Mouse (Mus musculus) neural tube, embryonic 15.5 days (tissue): Measurements from ENCODE around the gene BC080695. TPM values are rescaled to one million over a fixed set of nuclear protein-coding genes. Genes with fewer than 3 reads are reported as not detected.
"Not testable (repeated sequence)": the region's sequence is repeated elsewhere in the genome, so short reads cannot be mapped to it uniquely, and the experiment has no call there.

Source experiments
- ATAC-seq: fragments of 200-750 bp; cut with Nextera tagmentation; 2 replicates; pipeline ENCODE4 v1.8.0; 2017; ENCODE audit warnings: mild to moderate bottlenecking, moderate TSS enrichment, moderate library complexity; ENCODE audit not compliant: low FRiP score
- H3K27ac ChIP-seq: fragments of 300-500 bp; sonication (generic); replicated peaks from 2 replicates; pipeline ENCODE4 v1.5.1; 2015; ENCODE audit warnings: mild to moderate bottlenecking, inconsistent platforms
- H3K27me3 ChIP-seq: fragments of 300-500 bp; sonication (generic); replicated peaks from 2 replicates; pipeline ENCODE4 v1.6.1; 2015; ENCODE audit warnings: inconsistent platforms
- H3K36me3 ChIP-seq: fragments of 300-500 bp; sonication (generic); 2 replicates; pipeline ENCODE4 v1.6.1; 2015; ENCODE audit warnings: inconsistent platforms
- H3K4me1 ChIP-seq: fragments of 300-500 bp; sonication (generic); 2 replicates; pipeline ENCODE4 v1.6.1; 2015; ENCODE audit warnings: inconsistent platforms
- H3K4me2 ChIP-seq: fragments of 300-500 bp; sonication (generic); 2 replicates; pipeline ENCODE4 v1.6.1; 2015; ENCODE audit warnings: inconsistent platforms, mild to moderate bottlenecking, moderate library complexity
- H3K4me3 ChIP-seq: fragments of 300-500 bp; sonication (generic); replicated peaks from 2 replicates; pipeline ENCODE4 v1.5.1; 2015; ENCODE audit warnings: mild to moderate bottlenecking, inconsistent platforms
- H3K9ac ChIP-seq: fragments of 300-500 bp; sonication (generic); replicated peaks from 2 replicates; pipeline ENCODE4 v1.6.1; 2015; ENCODE audit warnings: mild to moderate bottlenecking, inconsistent platforms
- H3K9me3 ChIP-seq: fragments of 300-500 bp; sonication (generic); replicated peaks from 2 replicates; pipeline ENCODE4 v1.6.1; 2016; ENCODE audit warnings: inconsistent platforms
- WGBS: fragments of 180-500 bp; shearing (Covaris S2); methylation state at CpG from one replicate; pipeline ENCODE4 v1.1.7; 2015; ENCODE audit warnings: mixed read lengths; 5-methylcytosine and 5-hydroxymethylcytosine counted together
- polyA plus RNA-seq: library from polyadenylated mRNA; unstranded; fragments of >200 nt; fragmentation: Nextera tagmentation; extraction: Ambion mirVana; gene quantifications from 2 replicates; pipeline ENCODE4 v1.2.1, GENCODE M21; 2015

Gene BC080695
- not detected in 2 replicates for polyA plus RNA-seq

GRCm38 (mm10) chr4:143551400-143551799, at the start of gene BC080695, which contains the start of gene Gm13057:
Gene BC080695, plus strand, starts transcription at chr4:143551700.
Gene Gm13057, plus strand, starts transcription at chr4:143551709.
- no CpG with 5 or more reads among the region's 3 CpGs for WGBS
- not testable (repeated sequence) for H3K27ac ChIP-seq, ATAC-seq, H3K4me1 ChIP-seq, H3K9me3 ChIP-seq, H3K9ac ChIP-seq, H3K36me3 ChIP-seq, H3K27me3 ChIP-seq, H3K4me2 ChIP-seq, H3K4me3 ChIP-seq

DNA sequence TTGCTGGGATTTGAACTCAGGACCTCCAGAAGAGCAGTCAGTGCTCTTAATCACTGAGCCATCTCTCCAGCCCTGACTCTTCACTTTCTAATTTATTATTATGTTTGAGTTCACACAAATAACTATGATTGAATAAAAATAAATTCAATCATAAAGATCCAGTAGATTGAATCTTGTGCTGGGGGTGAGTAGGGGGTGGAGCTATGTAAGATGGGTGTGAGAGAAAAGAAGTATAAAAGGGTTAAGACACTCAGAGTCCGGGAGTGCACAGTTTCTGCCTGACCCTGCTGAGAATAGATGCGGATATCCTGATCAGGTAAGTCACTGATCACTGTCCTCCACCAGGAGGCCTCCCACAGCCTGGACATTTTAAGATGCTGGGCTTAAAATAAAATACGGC, 40.5 kb upstream of the BC080695 start, which contains the start of gene Gm13043:
Gene Gm13043, plus strand, starts transcription at position 301 of the 400 bp plus-strand sequence.
- no peaks in the 10 kb centered on the region for H3K27me3 ChIP-seq
- H3K27ac ChIP-seq, result no peak within 1 kb of the TSS
- H3K9me3 ChIP-seq, result no peaks in the 10 kb centered on the region
- H3K4me2 ChIP-seq, result no peak within 1 kb of the TSS
- H3K4me3 ChIP-seq, result no peak within 1 kb of the TSS
- H3K4me1 ChIP-seq, result no peaks in the 10 kb centered on the region
- no peak within 1 kb of the TSS for H3K9ac ChIP-seq
- H3K36me3 ChIP-seq, result no peaks in the 10 kb centered on the region
- 83% methylated on average over 3 of the region's 3 CpGs for WGBS
- no peak for ATAC-seq

- H3K4me1 ChIP-seq, ATAC-seq, H3K9me3 ChIP-seq, H3K4me2 ChIP-seq, H3K27ac ChIP-seq, H3K9ac ChIP-seq, H3K27me3 ChIP-seq, H3K36me3 ChIP-seq, H3K4me3 ChIP-seq: not testable (repeated sequence)
- no CpG with 5 or more reads among the region's 3 CpGs for WGBS
Observed at GRCm38 (mm10) chr4:143535654-143536053, 15.8 kb upstream of the BC080695 start, which contains the start of gene Gm13040. Gene Gm13040, plus strand, starts transcription at chr4:143535954.

DNA sequence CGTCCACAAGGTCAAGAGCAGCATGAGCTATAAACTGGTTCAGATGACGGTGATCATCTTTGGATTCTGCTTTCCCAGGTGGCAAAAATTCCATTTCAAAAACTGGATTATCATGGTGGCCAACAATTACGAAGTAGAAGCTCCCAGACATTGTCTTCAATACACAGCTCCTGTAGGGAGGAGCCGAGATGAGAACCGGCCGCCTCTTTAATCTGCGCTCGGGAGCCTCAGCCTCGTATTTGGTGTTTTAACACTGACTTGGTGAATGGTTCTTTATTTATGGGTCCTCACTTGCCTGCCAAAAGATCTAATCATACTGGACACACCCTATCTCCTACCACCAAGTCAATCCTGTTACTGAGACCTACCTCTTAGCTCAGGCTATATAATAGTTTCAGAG, 60.4 kb downstream of the BC080695 start:
- not testable (repeated sequence) for H3K9ac ChIP-seq, H3K27ac ChIP-seq, H3K9me3 ChIP-seq, H3K27me3 ChIP-seq, H3K4me3 ChIP-seq, H3K4me2 ChIP-seq, ATAC-seq, H3K36me3 ChIP-seq, H3K4me1 ChIP-seq
- 85% methylated on average over 9 of the region's 9 CpGs for WGBS

DNA sequence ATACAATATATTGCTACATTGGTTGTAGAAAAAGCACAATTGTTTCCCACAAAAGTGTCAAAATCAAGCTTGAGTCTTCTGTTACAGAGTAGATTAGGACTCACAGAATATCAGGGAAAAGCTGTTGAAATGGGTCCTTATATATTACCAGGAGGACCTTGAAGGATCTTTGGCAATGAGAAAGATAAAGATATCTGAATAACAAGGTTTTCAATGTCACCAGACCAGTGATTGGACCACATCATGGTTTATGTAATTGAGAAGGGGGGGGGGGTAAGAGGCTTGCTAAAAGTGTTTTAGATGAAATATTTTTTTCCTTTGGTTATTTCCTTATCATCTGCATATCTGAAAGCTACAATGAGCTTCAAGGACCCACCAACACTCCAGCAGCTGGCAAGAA, 63.2 kb downstream of the BC080695 start, which contains the start of gene Gm13083:
Gene Gm13083, plus strand, starts transcription at position 301 of the 400 bp plus-strand sequence.
- not testable (repeated sequence) for H3K4me2 ChIP-seq, H3K9ac ChIP-seq, H3K9me3 ChIP-seq, H3K27ac ChIP-seq, H3K27me3 ChIP-seq, ATAC-seq, H3K4me1 ChIP-seq, H3K4me3 ChIP-seq, H3K36me3 ChIP-seq

GRCm38 (mm10) chr4:143618101-143618500, 66.6 kb downstream of the BC080695 start:
- not testable (repeated sequence) for H3K9ac ChIP-seq, H3K36me3 ChIP-seq, H3K4me1 ChIP-seq, H3K4me3 ChIP-seq, ATAC-seq, H3K27ac ChIP-seq, H3K9me3 ChIP-seq, H3K27me3 ChIP-seq, H3K4me2 ChIP-seq
- 84% methylated on average over 4 of the region's 4 CpGs for WGBS

Other genes starting within 250 kb of the BC080695 start
- gene Lrrc38, start 201.9 kb upstream of the BC080695 start, polyA plus RNA-seq, result 0.59 and 0.70 TPM in 2 replicates
- gene Pramel1, start 157.3 kb upstream of the BC080695 start, polyA plus RNA-seq, result not detected in 2 replicates
- 17.7 and 20.7 TPM in 2 replicates for gene Pramef8, start 139.3 kb upstream of the BC080695 start, polyA plus RNA-seq
- not detected in 2 replicates for gene Oog4, start 101.4 kb upstream of the BC080695 start, polyA plus RNA-seq
- gene Gm13043, start 40.4 kb upstream of the BC080695 start, polyA plus RNA-seq, result not detected in 2 replicates
- not detected in 2 replicates for gene Gm13040, start 15.7 kb upstream of the BC080695 start, polyA plus RNA-seq
- gene Gm13057, start within 50 bp of the BC080695 start, polyA plus RNA-seq, result not detected in 2 replicates
- not detected in 2 replicates for gene Gm13083, start 63.3 kb downstream of the BC080695 start, polyA plus RNA-seq
- gene Gm13088, start 105.5 kb downstream of the BC080695 start, polyA plus RNA-seq, result not detected in 2 replicates
- gene Gm13089, start 151.0 kb downstream of the BC080695 start, polyA plus RNA-seq, result not detected in 2 replicates
- gene Gm13078, start 167.8 kb downstream of the BC080695 start, polyA plus RNA-seq, result not detected in 2 replicates
- not detected in 2 replicates for gene Gm13023, start 237.7 kb downstream of the BC080695 start, polyA plus RNA-seq